Mouse (Mus musculus) spleen, embryonic (tissue): ENCODE measurements around the gene Bora.
"Not testable (repeated sequence)": the region's sequence is repeated elsewhere in the genome, so short reads cannot be mapped to it uniquely, and the experiment has no call there.

Source experiments
- CTCF ChIA-PET: fragments of 350-600 bp; sonication (Branson Sonifier 250); formaldehyde crosslinking; loops from one replicate; lab custom pipeline; 2022; lab: Charles Lee

Bora gene

DNA sequence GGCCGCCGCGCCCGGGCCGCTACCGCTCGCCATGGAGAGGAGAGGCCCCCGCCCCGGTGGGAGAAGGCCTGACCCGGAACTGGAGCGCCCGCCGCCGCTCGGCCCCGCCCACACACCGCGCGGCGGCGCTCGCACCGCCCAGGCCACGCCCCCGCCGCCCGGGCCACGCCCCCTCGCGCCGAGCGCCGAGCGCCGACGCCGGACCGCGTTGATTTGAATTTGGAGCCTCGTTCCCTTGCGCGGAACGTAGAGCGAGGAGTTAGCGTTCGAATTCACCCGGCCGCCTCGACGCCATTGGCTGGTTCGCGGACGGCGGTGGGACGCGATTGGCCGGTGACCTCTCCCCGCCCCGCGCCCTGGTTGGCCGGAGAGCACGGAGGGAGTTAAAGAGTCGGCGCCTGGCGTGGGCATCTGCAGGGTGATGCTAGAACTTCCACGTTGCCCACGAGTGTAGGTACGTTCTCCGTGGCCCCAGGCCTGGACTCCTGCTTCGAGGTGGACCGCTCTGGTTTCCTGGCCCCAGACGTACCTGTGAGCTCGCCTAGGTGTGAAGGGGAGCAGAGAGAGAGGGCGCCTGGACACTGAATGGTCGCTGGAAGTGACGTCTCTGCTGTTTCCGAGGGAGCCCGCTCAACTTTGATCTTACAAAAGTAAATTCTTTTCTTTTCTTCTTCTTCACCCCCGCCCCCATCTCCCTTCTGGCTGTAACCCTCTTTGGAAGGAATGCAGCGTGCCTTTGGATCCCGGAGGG lies at the start of gene Bora, which contains the start of gene Mzt1:
Gene Bora, plus strand, starts transcription at position 192 of the 751 bp plus-strand sequence.
Gene Mzt1, minus strand, starts transcription at position 104 of the 751 bp plus-strand sequence.
- CTCF ChIA-PET = no interaction called here

DNA sequence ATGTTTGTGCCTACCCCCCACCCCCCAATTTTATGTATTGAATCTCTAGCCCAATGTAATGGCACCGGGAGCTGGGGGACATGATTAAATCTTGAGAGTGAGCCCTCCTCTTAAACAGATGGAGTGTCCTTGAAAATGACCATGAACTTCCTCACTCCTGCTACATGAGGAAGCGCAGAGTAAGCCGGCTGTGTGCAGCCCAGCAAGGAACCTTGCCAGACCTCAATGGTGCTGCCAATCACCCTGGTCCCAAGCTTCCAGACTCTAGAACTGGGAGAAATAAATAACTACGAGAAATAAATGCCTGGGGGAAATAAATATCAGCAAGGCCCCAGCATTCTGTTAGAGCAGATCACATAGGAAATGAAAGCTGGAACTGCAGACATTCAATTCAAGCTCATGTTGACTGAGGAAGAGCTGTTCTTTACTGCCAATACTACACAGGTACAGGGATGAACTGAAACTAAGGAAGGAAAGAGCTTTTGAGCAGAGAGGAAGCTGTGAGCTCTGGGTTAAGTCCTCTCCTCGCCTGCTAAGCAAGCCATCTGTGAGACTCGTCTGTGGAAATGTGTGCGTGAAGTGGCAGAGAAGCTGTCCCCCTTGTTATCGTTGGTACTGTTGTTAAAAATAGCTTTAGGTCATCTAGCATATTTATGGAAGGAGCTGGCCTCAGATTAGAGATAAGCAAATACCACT lies 35.6 kb upstream of the Bora start:
- CTCF ChIA-PET = no interaction called here

DNA sequence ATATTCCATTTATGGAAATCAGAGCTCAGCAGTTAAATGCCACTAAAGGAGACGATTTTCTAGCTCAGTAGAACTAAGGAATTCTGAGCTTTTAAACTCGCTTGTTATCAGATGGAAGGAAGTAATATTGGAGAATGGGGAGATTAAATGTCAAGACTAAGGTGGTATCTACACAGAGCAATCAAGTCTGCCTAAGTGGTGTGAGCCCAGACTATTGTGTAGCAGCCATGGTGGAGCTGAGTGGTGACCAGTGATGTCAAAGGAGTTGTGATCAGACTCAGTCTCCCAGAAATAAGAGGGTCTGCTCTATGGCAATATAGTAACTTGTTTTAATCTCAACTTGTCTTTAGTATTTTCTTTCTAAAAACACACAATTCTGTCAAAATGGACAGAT lies 35.1 kb upstream of the Bora start:
- CTCF ChIA-PET = no interaction called here

DNA sequence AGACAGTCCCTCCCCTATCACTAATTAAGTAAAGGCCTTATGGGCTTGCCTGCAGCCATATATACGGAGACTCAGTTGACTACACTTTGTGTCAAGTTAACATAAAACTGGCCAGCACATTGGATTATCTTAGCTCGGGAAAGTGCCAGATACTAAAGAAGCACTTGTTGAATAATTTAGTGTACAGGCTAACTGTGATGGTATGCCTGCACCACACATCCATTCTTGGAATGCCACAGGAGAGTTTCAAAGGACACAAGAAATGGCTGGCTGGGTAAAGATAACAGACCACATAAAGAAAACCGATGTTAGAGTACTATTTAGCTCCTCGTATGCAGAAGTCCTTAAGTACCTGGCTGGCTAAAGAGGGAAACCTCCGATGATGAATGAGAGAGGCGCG lies 27.3 kb upstream of the Bora start:
- CTCF ChIA-PET = no interaction called here

DNA sequence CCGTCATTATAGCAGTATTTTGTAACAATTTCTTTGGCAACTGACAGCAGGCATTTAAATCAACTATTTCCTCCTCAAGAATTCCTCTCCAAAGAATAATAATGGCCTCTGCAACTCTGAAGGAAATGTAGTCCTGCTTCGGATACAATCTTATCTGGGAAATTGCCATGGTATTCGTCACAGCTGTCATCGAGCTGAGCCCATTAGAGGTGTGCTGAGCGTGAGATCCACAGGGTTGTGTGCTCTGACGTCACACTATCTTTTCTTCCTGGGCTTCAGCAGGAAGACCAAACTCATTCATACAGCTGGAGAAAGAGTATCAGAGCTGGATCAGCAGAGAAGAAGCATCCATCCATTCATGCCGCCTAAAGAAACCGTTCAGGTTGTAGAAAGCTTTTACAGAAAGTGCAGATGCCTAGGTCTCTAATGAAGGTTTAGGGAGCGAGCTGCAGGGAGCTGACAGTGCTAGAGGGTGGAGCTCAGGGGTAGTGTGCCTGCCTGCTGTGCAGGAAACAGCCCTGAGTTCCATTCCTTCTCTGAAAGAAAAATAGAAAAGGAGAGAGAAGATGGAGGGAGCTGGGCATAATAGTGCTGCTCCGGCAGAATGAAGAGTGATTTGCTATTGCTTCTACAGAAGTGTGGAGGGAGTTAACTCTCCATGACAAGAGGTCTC lies 26.8 kb upstream of the Bora start:
- CTCF ChIA-PET = no interaction called here

DNA sequence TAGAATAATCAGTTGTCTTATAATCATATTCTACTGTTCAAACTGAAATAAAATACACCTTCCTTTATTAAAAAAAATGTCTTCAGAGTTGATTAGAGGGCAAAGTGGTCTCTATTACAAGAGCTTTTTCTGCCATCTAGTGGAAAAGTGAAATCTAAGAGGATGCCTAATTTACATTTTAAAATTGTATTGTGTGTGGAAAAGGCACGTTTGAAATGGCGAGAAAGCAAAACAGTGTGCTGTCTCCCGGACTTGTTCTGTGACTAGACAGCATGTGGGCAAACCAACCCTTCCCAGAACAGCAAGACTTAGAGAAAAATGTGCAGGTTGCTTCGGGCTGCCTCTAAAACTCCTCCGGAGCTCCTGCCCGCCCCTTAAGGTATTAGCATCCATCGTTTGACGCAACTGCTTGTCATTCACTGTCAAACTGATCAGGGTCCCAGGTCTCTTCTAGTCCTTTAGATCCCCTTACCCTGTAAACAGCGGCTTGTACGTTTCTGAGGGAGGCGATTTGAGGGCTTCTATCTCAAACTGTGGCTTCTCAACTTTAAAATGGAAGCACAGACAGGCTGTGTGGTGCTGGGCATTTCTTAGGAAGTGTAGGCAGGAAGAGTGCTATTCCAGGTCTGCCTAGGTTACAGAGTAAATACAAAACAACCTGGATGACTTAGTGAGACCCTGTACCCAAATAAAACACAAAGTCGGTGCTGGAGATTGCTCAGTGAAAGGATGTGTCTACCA lies 23.5 kb upstream of the Bora start:
- CTCF ChIA-PET = no interaction called here

DNA sequence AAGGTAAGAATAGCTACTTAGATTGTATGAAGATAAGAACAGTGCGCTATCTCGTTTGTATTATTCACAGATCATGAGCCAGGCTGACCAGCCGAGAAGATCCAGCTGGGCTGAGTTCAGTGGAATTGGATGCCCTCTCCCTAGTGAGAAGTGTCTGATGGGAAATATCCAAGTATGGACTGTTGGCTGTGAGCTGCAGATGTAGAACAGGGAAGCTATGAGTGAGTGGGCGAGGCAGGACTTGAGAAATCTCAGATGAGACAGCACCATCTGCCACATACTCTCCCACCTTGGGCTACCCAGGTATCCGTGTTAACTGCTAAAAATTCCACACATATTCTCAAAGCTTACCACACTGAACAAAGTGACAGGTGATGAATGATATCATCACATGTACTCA lies 16.0 kb upstream of the Bora start:
- CTCF ChIA-PET = no interaction called here

DNA sequence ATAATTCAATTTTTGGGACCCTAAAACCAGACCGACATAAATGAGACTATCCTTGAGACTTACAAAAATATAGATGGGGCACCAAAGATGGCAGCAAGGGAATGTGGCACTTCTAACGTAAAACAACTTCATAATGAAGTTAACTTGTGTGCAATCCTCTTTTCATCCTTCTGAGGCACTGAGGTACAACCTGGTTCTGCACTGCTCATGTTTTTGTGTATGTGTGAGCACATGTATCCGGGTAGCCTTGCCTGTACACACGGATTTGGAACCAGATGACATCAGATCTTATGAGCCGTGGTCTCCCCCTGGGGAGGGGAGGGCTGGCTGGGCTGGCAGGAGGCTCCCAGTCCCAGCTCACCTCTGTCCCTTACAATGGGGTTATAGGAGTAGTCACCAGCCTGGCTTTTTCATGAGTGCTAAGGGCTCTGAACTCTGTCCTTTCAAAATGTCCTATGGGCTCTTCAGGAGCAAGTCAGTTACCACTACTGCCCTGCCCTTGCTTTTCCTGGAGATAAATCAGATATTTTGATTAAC lies 14.6 kb upstream of the Bora start:
- CTCF ChIA-PET = no interaction called here

DNA sequence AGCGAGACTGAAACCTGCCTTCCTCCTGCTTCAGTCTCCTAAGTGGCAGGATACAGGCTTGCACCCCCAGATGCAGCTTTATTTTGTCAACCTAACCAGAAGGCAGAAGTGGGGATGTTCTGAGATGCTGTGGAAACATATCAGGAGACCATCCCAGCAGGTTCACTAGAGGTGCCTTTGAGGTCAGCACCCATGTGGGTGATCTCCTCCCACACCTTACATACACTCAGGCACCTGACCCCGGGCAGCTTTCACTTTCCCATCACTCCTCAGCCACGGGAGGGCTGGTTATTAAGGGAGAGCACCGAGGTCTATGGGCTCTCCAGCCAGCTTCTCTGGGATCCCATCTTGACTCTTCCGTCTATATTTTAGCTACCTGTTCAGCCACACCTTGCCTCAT lies 13.4 kb upstream of the Bora start:
- CTCF ChIA-PET = no interaction called here

DNA sequence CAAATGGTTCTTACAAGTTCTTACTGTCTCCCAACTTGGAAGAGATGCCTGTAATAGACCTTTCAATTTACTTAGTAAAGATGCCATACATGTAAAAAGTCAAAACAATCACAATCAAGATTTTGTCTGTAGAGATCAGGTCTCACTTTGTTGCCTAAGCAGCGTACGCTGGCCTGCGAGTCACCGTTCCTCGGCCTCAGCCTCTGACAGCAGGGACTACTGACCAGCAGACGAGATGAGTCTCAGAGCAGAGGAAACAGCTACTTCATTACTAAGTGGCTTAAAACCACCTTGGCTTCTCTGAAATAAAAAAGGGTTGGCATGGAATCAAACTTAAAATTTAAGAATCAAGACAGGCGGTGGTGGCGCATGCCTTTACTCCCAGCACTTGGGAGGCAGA lies 11.2 kb upstream of the Bora start:
- CTCF ChIA-PET = not testable (repeated sequence)

DNA sequence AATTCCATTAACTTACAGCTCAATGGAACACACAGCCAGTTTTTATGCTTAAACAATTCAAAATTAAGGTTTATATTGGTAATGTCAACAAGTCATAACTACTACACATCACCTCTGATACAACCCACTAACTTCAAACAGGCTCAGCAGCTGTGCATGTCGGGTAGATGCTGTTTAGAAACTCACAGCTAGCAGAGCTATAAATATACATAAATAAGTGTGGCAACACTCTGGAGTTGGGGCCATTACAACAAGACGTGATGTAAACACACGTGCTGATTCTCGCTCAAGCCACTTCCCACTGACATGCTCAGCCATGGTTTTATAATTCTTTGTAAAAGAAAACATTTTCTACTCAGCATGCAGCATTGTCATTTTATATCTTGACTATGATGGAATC lies 10.0 kb upstream of the Bora start:
- CTCF ChIA-PET = no interaction called here

DNA sequence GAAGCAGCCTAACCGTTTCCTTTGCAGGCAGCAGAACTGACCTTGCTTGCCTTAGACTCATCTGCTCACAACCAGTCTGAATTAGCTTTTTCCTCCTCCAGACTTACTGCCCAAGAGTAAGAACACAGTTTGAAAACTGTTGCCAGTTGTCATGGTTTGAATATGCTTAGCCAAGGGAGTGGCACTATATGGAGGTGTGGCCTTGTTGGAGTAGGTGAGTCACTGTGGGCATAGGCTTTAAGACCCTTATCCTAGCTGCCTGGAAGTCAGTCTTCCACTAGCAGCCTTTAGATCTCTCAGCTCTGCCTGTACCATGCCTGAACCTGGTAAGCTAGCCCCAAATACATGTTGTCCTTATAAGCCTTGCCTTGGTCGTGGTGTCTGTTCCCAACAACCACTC lies 8.3 kb upstream of the Bora start:
- CTCF ChIA-PET = no interaction called here

DNA sequence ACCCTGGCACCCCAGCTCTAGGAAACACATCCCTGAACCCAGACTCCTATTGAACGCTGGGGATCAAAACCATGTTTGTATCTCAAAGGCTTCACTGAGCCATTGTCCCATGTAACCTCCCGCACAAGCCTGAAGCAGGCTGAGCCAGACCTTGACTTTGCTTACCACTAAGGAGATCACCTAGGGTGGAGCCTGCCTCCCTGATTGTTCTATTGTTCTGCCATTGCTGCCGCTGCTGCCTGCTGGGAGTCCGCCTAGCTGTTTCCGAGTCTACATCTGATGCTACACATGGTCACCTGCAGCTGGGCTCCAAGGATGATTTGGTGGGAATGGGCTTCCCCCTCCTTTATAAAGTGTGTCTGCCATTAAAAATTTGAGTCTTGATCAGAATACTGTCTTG lies 6.7 kb upstream of the Bora start:
- CTCF ChIA-PET = not testable (repeated sequence)

DNA sequence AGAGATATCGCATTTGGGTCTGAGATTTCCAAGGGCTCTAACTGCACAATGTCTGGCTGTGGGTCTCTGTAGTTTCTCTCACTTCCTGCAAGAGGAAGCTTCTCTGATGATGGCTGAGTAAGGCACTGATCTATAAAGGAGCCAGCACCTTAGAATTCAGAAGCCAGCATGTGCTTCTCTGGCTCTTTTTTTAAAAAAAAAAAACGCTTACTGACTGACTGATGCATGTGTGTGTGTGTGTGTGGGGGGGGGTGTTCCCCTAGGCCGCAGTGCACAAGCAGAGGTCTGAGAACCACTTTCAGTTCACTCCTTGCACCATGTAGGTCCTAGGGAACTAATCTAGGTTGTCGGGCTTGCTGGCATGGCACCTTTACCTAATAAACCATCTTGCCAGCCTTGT lies 4.6 kb upstream of the Bora start:
- CTCF ChIA-PET = no interaction called here

DNA sequence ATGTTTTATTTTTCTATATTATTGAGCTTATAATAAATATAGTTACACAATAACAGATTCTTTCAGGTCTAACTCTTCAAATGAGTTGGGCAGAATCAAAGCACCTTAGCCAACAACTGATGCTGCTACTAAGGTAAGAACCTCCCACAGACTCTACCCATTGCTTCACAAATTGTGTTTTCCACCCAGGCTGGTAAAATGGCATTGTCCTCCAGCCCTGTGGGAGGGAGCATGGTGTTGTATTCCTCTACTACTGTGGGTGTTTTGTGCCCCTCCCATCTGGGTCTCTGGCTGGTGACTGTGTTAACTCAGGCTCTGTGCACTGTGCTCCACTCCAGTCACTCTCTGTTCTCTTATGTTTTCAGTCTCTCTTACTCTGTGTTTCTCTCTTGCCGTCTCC lies 2.5 kb upstream of the Bora start:
- CTCF ChIA-PET = no interaction called here

DNA sequence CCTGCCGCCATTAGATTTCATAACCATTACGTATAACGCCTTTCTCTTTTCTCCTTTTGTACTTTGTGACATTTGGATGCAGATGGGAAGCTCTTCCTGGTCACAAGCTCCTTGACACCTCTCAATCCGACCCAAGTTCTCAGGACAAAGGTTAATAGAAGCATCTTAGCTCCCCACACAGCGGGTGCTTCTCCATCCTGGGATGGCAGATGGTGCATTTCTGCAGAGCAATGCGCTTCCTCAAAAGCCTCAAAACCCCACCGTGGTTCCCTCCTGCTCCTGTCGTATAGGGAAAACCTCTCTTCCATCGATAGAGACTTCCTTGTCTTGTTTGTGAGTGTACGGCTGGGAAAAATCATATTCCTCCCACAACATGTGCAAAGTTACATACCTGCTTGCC lies 1.9 kb upstream of the Bora start:
- CTCF ChIA-PET = no interaction called here

DNA sequence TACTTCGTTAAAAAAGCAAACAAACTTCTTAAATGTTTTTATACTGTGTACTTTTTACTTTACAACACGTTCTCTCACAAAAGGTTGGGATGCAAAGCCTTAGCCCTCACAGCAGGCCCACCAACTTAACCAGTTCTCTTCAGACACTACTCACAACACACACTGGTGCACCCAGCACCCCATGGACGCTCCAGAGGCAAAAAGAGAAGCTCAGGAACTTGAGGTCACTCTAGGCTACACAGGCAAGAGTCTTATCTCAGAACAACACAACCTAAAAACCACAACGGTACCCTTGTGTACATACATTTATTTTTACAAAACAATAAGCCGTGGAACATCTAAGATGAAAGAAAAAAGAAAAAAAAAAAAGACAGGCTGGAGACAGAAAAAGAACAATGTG lies 1.3 kb upstream of the Bora start:
- CTCF ChIA-PET = no interaction called here

DNA sequence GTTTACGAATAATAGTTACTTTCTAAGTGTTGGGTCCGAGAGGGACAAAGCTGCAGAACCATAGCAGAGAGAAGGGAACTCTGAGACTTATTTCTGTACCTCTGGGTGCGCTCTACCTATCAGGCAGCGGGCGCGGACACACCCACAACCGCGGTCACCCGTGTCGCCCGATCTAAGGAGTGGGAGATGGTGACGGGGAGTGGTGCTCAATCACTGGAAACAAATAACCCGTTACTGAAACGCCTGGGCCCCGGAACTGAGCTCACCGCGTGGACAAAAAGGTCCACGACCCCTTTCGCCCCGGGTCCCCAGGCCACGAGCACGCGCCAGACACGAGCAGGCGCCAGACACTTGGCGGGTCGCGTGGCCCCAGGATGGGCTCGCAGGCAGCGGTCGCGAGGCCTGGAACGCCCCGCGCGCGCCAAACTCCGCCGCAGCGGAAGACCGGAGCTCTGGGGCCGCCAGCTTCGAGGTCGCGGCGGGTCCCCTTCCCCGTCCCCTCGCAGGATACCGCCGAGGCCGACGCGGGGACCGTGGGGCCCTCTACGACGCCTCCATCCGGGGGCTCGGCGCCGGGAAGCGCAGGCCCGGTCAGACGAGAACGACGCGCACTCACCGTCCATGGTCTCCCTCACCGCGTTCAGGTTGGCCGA lies 518 bp upstream of the Bora start:
- CTCF ChIA-PET = no interaction called here

DNA sequence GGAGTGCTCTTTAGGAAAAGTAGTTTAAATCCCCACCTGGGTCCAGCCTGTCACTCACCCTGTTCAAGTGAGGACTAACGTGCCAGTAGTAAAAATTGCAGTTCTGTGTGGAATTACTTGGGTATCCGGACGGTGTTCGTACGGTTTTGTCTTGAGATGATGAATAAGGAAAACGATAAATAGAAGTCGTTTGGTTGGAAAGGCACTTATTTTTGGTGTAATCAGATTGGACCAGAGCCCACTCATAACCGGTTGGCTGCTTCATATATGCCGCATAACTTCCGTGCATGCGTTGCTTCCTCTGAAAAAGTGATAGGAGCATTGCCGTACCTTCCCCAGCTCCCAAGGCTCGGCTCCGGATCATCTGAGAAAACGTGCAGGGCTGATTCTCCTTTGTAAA lies 760 bp downstream of the Bora start:
- CTCF ChIA-PET = no interaction called here

DNA sequence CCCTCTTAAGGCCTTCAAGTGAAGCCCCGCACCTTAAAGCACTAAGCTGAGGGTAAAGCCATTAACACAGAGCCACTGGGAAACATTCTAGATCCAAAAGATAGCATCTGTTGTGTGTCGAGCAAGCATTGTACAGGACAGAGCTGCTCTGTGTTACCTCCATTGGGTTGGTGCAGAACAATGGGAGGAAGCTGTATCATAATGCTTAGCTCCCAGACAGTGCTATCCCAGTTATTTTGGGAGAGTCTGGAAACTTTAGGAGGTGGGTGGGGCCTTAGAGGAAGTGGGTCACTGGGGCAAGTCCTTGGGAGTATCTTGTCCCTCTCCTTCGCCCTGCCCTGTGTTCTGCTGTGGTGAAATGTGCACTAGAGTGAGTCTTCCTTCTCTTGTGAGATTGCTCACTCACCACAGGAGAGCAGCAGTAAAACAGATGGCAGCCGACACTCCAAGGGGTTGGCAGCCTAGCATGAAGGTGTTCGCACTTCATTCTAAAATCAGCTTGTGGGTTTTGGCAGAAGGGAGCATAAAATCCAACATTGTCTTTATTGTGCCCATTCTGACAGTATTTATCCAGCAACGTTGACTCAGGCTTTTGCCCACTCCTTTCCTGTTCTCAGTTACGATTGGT lies 13.1 kb downstream of the Bora start:
- CTCF ChIA-PET = no interaction called here

DNA sequence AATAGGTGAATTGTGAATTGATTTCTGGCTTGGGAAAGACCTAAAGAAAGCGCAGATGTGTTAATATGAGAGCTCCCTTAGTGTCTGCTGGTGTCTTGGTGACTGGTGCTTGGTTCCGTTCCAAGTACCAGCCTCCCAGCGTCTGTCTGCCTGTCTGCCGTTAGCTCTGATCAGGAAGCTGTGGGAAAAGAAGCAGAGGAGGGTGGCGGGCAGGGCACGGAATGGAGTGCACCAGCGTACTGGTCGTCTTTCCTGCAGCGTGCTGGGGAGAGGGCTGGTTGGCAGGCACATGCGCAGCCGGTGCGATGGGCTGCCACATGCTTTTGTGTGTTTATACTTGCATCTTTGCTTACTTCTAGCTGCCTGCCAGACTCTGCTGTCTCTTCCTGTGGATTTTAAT lies 14.6 kb downstream of the Bora start:
- CTCF ChIA-PET = no interaction called here
